Mouse (Mus musculus) thymus, adult 2 months (tissue): ENCODE data around the gene Ubald2. TPM values are rescaled to one million over a fixed set of nuclear protein-coding genes. Genes with fewer than 3 reads are reported as not detected.

Experiments used
- DNase-seq: peaks from one replicate; pipeline ENCODE4 v3.0.0; 2021
- H3K27ac ChIP-seq: fragments of 200-500 bp; 2 replicates; pipeline ENCODE4 v1.5.1; 2012; ENCODE audit warnings: low read length, control low read depth; ENCODE audit not compliant: control insufficient read depth, insufficient read depth
- H3K27me3 ChIP-seq: fragments of 200-500 bp; 2 replicates; pipeline ENCODE4 v1.6.1; 2012; ENCODE audit warnings: mild to moderate bottlenecking, low read length, moderate library complexity, mixed read lengths; ENCODE audit not compliant: control insufficient read depth, insufficient read depth
- H3K36me3 ChIP-seq: fragments of 200-500 bp; 2 replicates; pipeline ENCODE4 v1.6.1; 2012; ENCODE audit warnings: mild to moderate bottlenecking, low read length, moderate library complexity; ENCODE audit not compliant: control insufficient read depth, insufficient read depth
- H3K4me1 ChIP-seq: fragments of 200-500 bp; replicated peaks from 2 replicates; pipeline ENCODE4 v1.6.1; 2012; ENCODE audit warnings: low read length; ENCODE audit not compliant: control insufficient read depth, insufficient read depth
- H3K4me3 ChIP-seq: fragments of 200-500 bp; 2 replicates; pipeline ENCODE4 v1.5.1; 2012; ENCODE audit warnings: mild to moderate bottlenecking, low read length, control low read depth, moderate library complexity; ENCODE audit not compliant: control insufficient read depth, insufficient read depth
- CTCF ChIP-seq: fragments of 200-500 bp; IDR thresholded peaks from 2 replicates; pipeline ENCODE4 v1.5.1; 2012; ENCODE audit warnings: mild to moderate bottlenecking, control low read depth, low read length, moderate library complexity, borderline replicate concordance; ENCODE audit not compliant: control insufficient read depth, poor library complexity, insufficient read depth; ENCODE audit errors: extremely low read depth
- POLR2A ChIP-seq: fragments of 200-500 bp; IDR thresholded peaks from 2 replicates; pipeline ENCODE4 v1.6.1; 2012; ENCODE audit warnings: mild to moderate bottlenecking, low read length, control low read depth, moderate library complexity; ENCODE audit not compliant: control insufficient read depth, poor library complexity, insufficient read depth; ENCODE audit errors: extremely low read depth
- WGBS: fragments of 180-500 bp; shearing (Covaris S2); methylation state at CpG from one replicate; pipeline ENCODE4 v1.1.7; 2018; 5-methylcytosine and 5-hydroxymethylcytosine counted together
- polyA plus RNA-seq: library from polyadenylated mRNA; depleted of rRNA; stranded (reverse); fragments of >200 nt; gene quantifications from 2 replicates; pipeline ENCODE4 v1.2.3, GENCODE M21; 2012

Gene Ubald2
- polyA plus RNA-seq, 1 experiment: 558 TPM

- TF ChIP-seq CTCF: no peak
- TF ChIP-seq POLR2A: no peak
- Histone ChIP-seq H3K27me3 (no peaks in the 10 kb centered on the region), H3K36me3 (peaks cover 17% of the 10 kb centered on the region), H3K4me3 (peak overlapping the region; percentile 28), H3K27ac (peak overlapping the region; percentile 68), H3K4me1 (0 out of 2 replicates have a peak, but pooled peaks cover 3% of the 10 kb centered on the region)
- WGBS: 77% methylated on average over 4 of the region's 4 CpGs
- no peak for DNase-seq
These were observed 39.1 kb upstream of the Ubald2 start for GRCm38 (mm10) chr11:116394769-116395168.

DNA sequence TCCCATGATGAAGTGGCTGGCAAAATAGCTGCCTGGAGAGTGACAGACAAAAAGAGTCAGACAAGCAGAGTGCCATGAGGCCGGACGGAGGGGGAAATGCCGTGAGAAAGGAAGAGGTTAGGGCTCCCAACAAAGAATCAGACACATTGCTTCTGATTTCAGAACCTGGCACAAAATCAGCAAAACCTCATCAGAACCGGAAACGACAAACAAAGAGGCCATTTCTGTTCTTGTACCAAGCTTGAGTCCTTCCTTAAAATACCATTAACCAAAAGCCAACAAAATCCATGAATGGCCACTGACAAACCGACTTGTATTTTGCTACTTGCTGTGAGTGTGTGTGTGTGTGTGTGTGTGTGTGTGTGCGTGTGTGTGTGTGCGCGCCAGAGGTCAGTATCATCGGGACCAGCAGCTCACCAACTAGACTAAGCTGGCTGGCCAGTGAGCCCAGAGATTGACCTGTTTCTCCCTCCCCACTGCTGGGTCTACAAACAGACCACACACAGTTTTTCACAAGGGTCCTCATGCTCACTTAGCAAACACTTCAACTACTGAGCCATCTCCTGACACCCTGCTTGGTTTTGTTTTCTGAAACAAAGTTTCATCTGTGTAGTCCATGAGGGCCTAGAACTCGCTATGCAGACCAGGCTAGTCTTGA, 37.5 kb upstream of the Ubald2 start:
- TF ChIP-seq CTCF (no peak), POLR2A (no peak)
- Histone ChIP-seq H3K36me3 (peaks cover 17% of the 10 kb centered on the region), H3K4me1 (peaks cover 12% of the 10 kb centered on the region), H3K4me3 (no peak overlapping the region), H3K27ac (no peak overlapping the region), H3K27me3 (no peaks in the 10 kb centered on the region)
- WGBS: 94% methylated on average over 11 of the region's 11 CpGs
- no peak for DNase-seq

DNA sequence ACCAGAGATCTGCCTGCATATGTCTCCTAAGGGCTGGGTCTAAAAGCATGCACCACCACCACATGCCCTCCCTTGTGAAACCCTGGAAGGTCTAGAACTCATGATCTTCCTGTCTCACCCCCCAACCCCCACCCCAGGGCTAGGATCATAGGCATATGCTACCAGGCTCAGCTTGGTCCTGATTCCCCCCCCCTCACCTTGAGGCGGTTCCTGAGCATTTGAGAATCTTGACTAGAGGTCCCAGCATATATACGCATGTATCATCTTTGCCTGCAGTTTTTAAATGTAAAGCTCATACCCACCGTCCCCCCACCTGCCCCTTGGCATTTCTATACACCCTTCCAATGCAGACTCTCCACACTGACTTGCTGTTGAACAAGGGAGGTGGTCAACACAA, 37.0 kb upstream of the Ubald2 start:
- peaks cover 12% of the 10 kb centered on the region for H3K4me1 ChIP-seq
- DNase-seq: no peak
- no peak overlapping the region for H3K27ac ChIP-seq
- no peak overlapping the region for H3K4me3 ChIP-seq
- WGBS: 97% methylated on average over 3 of the region's 3 CpGs
- H3K36me3 ChIP-seq: peaks cover 17% of the 10 kb centered on the region
- no peak for TF ChIP-seq POLR2A
- no peaks in the 10 kb centered on the region for H3K27me3 ChIP-seq

DNA sequence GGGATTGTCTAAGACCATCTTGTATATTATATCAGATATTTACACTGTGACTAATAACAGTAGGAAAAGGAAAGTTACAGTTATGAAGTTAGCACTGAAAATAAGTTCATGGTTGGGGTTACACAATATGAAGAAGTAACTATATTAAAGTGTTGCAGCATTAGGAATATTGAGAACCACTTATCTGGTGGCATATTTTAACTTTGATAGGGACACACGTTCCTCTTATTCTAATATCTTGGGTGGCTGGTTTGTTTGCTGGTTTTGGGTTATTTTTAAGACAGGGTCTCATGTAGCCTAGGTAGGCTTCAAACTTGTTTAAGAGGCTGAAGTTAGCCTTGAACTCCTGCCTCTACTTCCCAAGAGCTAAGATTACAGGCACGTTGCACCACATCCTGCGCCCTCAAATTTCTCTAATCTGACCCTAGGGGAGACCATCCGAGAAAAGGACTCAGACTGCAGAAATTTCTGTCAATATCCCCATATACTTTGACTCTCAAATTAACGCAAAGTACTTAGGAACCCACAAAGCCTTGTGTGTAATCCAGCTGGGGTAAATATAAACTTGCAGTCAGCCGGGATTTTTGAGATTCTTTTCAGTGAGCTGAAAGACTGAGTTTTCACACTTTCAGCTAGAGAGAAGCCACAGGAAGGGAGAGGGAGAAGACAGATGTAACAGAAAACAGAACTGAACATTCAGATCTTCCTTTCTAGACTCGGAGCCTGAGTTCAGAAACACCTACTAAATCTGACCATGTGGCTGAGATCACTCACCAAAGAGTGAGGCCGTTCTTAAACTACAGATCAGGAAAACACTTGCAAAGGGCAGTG, 36.2 kb upstream of the Ubald2 start:
- Histone ChIP-seq H3K27me3 (no peaks in the 10 kb centered on the region), H3K27ac (no peak overlapping the region), H3K4me1 (peaks cover 12% of the 10 kb centered on the region), H3K4me3 (no peak overlapping the region), H3K36me3 (peaks cover 17% of the 10 kb centered on the region)
- 44% methylated on average over 8 of the region's 8 CpGs for WGBS
- no peak for DNase-seq
- no peak for TF ChIP-seq CTCF
- no peak for TF ChIP-seq POLR2A

GRCm38 (mm10) chr11:116398348-116398677, 35.6 kb upstream of the Ubald2 start:
- no peak overlapping the region for H3K27ac ChIP-seq
- H3K4me1 ChIP-seq: peaks cover 12% of the 10 kb centered on the region
- TF ChIP-seq CTCF (no peak), POLR2A (no peak)
- H3K36me3 ChIP-seq: peaks cover 17% of the 10 kb centered on the region
- DNase-seq: no peak
- H3K27me3 ChIP-seq: no peaks in the 10 kb centered on the region
- no peak overlapping the region for H3K4me3 ChIP-seq
- 91% methylated on average over 11 of the region's 11 CpGs for WGBS

GRCm38 (mm10) chr11:116400560-116400959, 33.3 kb upstream of the Ubald2 start:
- Histone ChIP-seq H3K27me3 (no peaks in the 10 kb centered on the region), H3K27ac (no peak overlapping the region), H3K36me3 (peaks cover 9% of the 10 kb centered on the region), H3K4me3 (no peak overlapping the region), H3K4me1 (peaks cover 13% of the 10 kb centered on the region)
- WGBS: 3% methylated on average over 4 of the region's 4 CpGs
- TF ChIP-seq CTCF: no peak
- TF ChIP-seq POLR2A: no peak
- no peak for DNase-seq
